33 mouse cellular contexts compared by ENCODE assay signal in the genomic region with DNA sequence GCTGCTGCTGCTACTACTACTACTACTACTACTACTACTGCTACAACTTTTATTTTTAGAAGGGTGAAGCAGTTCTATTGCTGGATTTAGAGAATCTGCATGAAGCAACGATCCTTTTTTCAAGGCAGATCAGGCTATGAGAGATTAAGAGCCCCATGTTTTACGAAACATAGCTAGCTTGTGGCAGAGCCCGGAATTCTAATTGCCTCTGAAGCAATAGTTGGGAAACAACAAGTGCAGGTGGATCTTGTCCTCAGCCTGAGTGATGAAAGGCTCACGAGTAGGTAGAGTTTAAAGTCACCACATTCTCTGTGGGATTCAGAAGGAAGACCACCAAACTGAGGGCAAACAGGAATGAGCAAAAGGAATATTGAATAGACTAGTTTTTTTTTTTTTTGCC.
"Had no signal": no experiment of that assay in that cellular context is flagged by ENCODE, and none has a peak within 500 bp of the region (broad histone marks: within the 10 kb centered on the region; RNA-seq: fewer than 3 reads in every experiment).

No protein-coding gene starts in this region.

- ATAC-seq: hindbrain, embryonic 16.5 days; hindbrain, postnatal 0 days; inflammation-experienced regulatory T-cells, adult 6 months; intestine, embryonic 15.5 days; intestine, embryonic 16.5 days; intestine, postnatal 0 days had no signal

- DNase-seq: heart, postnatal 14 days; heart, postnatal 36 days; heart, postnatal 4 days; kidney, adult 11 months; kidney, adult 18-20 months; kidney, adult 2 months; kidney, adult 8-10 months; kidney, adult 9 months; kidney, postnatal 10 days; kidney, postnatal 14 days; kidney, postnatal 25 days; kidney, postnatal 36 days; kidney, postnatal 4 days; layer of hippocampus, adult 9-11 months; layer of hippocampus, postnatal 36 days had no signal

- H3K9ac ChIP-seq: heart, embryonic 12.5 days; heart, embryonic 15.5 days; hindbrain, embryonic 12.5 days; hindbrain, embryonic 13.5 days; hindbrain, embryonic 14.5 days; hindbrain, embryonic 15.5 days; intestine, embryonic 15.5 days; kidney, embryonic 15.5 days had no signal

- H3K4me1 ChIP-seq: hindbrain, embryonic 15.5 days had no signal

- H3K27ac ChIP-seq: heart, embryonic 10.5 days; heart, embryonic 15.5 days; hindbrain, embryonic 10.5 days; hindbrain, embryonic 12.5 days; hindbrain, embryonic 13.5 days; hindbrain, embryonic 14.5 days; hindbrain, embryonic 15.5 days; hindbrain, postnatal 0 days; intestine, embryonic 15.5 days; kidney, embryonic 15.5 days; kidney, postnatal 0 days; layer of hippocampus, adult 2 months had no signal

- H3K36me3 ChIP-seq: heart, embryonic 10.5 days; heart, embryonic 12.5 days; heart, embryonic 15.5 days; hindbrain, embryonic 10.5 days; hindbrain, embryonic 12.5 days; hindbrain, embryonic 13.5 days; hindbrain, embryonic 15.5 days; intestine, embryonic 15.5 days; kidney, embryonic 15.5 days had no signal

- H3K4me2 ChIP-seq: heart, embryonic 11.5 days; heart, embryonic 12.5 days; heart, embryonic 15.5 days; hindbrain, embryonic 12.5 days; hindbrain, embryonic 13.5 days; hindbrain, embryonic 14.5 days; hindbrain, embryonic 15.5 days; intestine, embryonic 15.5 days; kidney, embryonic 15.5 days had no signal

- H3K27me3 ChIP-seq: heart, embryonic 12.5 days; heart, embryonic 15.5 days; hindbrain, embryonic 12.5 days; hindbrain, embryonic 13.5 days; hindbrain, embryonic 15.5 days; intestine, embryonic 15.5 days; kidney, embryonic 15.5 days had no signal

- H3K4me3 ChIP-seq: heart, embryonic 10.5 days; heart, embryonic 12.5 days; heart, embryonic 15.5 days; hindbrain, embryonic 10.5 days; hindbrain, embryonic 12.5 days; hindbrain, embryonic 13.5 days; hindbrain, embryonic 15.5 days; intestine, embryonic 15.5 days; kidney, embryonic 15.5 days; layer of hippocampus, adult 2 months had no signal

- H3K9me3 ChIP-seq: heart, embryonic 10.5 days; heart, embryonic 12.5 days; heart, embryonic 15.5 days; hindbrain, embryonic 12.5 days; hindbrain, embryonic 13.5 days; hindbrain, embryonic 15.5 days; intestine, embryonic 15.5 days had no signal
